Mouse (Mus musculus) liver, adult 2 months (tissue): ENCODE data around the gene Atxn2l.

Experiments
- CTCF ChIP-seq: fragments of 200-500 bp; IDR thresholded peaks from 2 replicates; pipeline ENCODE4 v1.5.1; 2011; ENCODE audit warnings: low read depth, low read length, control low read depth
- POLR2A ChIP-seq: fragments of 200-500 bp; IDR thresholded peaks from 2 replicates; pipeline ENCODE4 v1.6.1; 2011; ENCODE audit warnings: low read length, control low read depth; ENCODE audit not compliant: insufficient read depth; ENCODE audit errors: extremely low read depth

DNA sequence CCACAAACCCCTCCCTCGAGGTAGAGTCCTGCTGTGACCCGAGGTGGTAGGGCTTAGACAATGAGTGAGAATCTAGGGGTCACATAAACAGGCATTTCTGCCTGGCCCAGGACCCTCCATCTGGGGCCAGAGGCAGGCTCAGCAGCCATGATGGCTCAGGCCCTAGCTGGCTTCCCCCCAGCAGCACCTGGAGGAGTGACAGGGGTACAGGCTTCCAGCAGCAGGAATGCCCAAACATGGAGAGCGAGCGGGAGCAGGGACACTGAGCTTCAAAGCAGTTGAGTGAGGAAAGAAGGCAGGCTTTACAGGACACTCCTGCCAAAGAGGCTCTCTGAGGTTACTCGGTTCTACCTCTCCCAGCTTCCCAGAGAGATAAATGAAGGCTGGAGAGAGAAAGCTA, 38.4 kb downstream of the Atxn2l start:
- TF ChIP-seq POLR2A: no peak
- TF ChIP-seq CTCF: no peak
